Mouse (Mus musculus) liver, embryonic 14.5 days (tissue): ENCODE results near the gene Fam172a. TPM values are rescaled to one million over a fixed set of nuclear protein-coding genes. Genes with fewer than 3 reads are reported as not detected.

Source experiments
- ATAC-seq: fragments of 200-750 bp; cut with Nextera tagmentation; 2 replicates; pipeline ENCODE4 v1.8.0; 2017; ENCODE audit warnings: moderate number of reproducible peaks, mild to moderate bottlenecking, moderate library complexity; ENCODE audit not compliant: insufficient read depth
- DNase-seq, 3 experiments: peaks; one replicate each; pipeline ENCODE4 v3.0.0-alpha.2; 2012 to 2013; ENCODE audit warnings: low read depth in 3 of 3, low spot score in 3 of 3
- H3K27ac ChIP-seq: fragments of 300-500 bp; sonication (generic); 2 replicates; pipeline ENCODE4 v1.5.1; 2014; ENCODE audit warnings: moderate library complexity, mild to moderate bottlenecking, control low read depth, inconsistent platforms
- H3K27me3 ChIP-seq: fragments of 300-500 bp; sonication (generic); 2 replicates; pipeline ENCODE4 v1.6.1; 2014; ENCODE audit warnings: mild to moderate bottlenecking, low read length, moderate library complexity; ENCODE audit not compliant: control insufficient read depth, insufficient read depth
- H3K36me3 ChIP-seq: fragments of 300-500 bp; sonication (generic); replicated peaks from 2 replicates; pipeline ENCODE4 v1.6.1; 2014; ENCODE audit warnings: low read depth; ENCODE audit not compliant: control insufficient read depth, insufficient read depth
- H3K4me1 ChIP-seq, 2 experiments: fragments of 200-500 bp in 1 of 2; fragments of 300-500 bp in 1 of 2; sonication (generic) in 1 of 2; replicated peaks; 2 replicates each; pipeline ENCODE4 v1.6.1; 2012 to 2014; ENCODE audit warnings: antibody characterized with exemption in 1 of 2, inconsistent platforms in 1 of 2, low read length in 1 of 2; ENCODE audit not compliant: control insufficient read depth in 2 of 2, insufficient read depth in 2 of 2
- H3K4me2 ChIP-seq: fragments of 300-500 bp; sonication (generic); 2 replicates; pipeline ENCODE4 v1.6.1; 2014; ENCODE audit warnings: low read depth, mild to moderate bottlenecking, control low read depth, moderate library complexity
- H3K4me3 ChIP-seq, 2 experiments: fragments of 200-500 bp in 1 of 2; fragments of 300-500 bp in 1 of 2; sonication (generic) in 1 of 2; 2 replicates each; pipeline ENCODE4 v1.5.1; 2012 to 2014; ENCODE audit warnings: low read depth in 2 of 2, low read length in 2 of 2, mild to moderate bottlenecking in 2 of 2, control low read depth in 1 of 2, inconsistent platforms in 1 of 2, moderate library complexity in 1 of 2; ENCODE audit not compliant: insufficient read depth in 1 of 2
- H3K9ac ChIP-seq: fragments of 300-500 bp; sonication (generic); replicated peaks from 2 replicates; pipeline ENCODE4 v1.6.1; 2014; ENCODE audit warnings: mild to moderate bottlenecking, control low read depth, moderate library complexity
- H3K9me3 ChIP-seq: fragments of 300-500 bp; sonication (generic); 2 replicates; pipeline ENCODE4 v1.6.1; 2016; ENCODE audit warnings: low read length, mixed read lengths; ENCODE audit not compliant: control insufficient read depth
- CTCF ChIP-seq: IDR thresholded peaks from 2 replicates; pipeline ENCODE4 v1.5.1; 2016; ENCODE audit warnings: antibody characterized with exemption, low read depth, control low read depth
- EP300 ChIP-seq: IDR thresholded peaks from 2 replicates; pipeline ENCODE4 v1.6.1; 2016; ENCODE audit warnings: antibody characterized with exemption, low read depth
- WGBS: fragments of 180-500 bp; shearing (Covaris S2); extraction: QIAGEN DNeasy Blood & Tissue Kit; methylation state at CpG from one replicate; pipeline ENCODE4 v1.1.7; 2014; ENCODE audit not compliant: insufficient replicate concordance; 5-methylcytosine and 5-hydroxymethylcytosine counted together
- polyA plus RNA-seq, 2 experiments: library from polyadenylated mRNA; depleted of rRNA in 1 of 2; stranded (reverse) in 1 of 2; unstranded in 1 of 2; fragments of >200 nt; fragmentation: Nextera tagmentation in 1 of 2; extraction: Ambion mirVana in 1 of 2; gene quantifications; 2 replicates each; pipeline versions ENCODE4 v1.2.1 to v1.2.3; 2012 to 2014

The Fam172a gene
- polyA plus RNA-seq, 2 experiments, result 2.8 to 8.0 TPM

GRCm38 (mm10) chr13:78210029-78210747 is 508.4 kb downstream of the Fam172a start:
- ATAC-seq, result no peak
- Histone ChIP-seq H3K27ac (no peak overlapping the region), H3K9me3 (no peaks in the 10 kb centered on the region), H3K4me3 (no peak overlapping the region), H3K36me3 (no peaks in the 10 kb centered on the region), H3K27me3 (peaks cover 66% of the 10 kb centered on the region), H3K4me2 (peak overlapping the region; percentile 18; the same call in 1 of the 2 replicates), H3K4me1 (no peaks in the 10 kb centered on the region), H3K9ac (no peak overlapping the region)
- 2% methylated on average over 38 of the region's 38 CpGs for WGBS
- TF ChIP-seq EP300, result no peak
- TF ChIP-seq CTCF, result no peak
- DNase-seq, result no peak

GRCm38 (mm10) chr13:78210748-78211089 is 508.9 kb downstream of the Fam172a start:
- no peak for ATAC-seq
- Histone ChIP-seq H3K9me3 (no peaks in the 10 kb centered on the region), H3K9ac (no peak overlapping the region), H3K4me1 (no peaks in the 10 kb centered on the region), H3K27me3 (peaks cover 60% of the 10 kb centered on the region), H3K36me3 (no peaks in the 10 kb centered on the region), H3K27ac (no peak overlapping the region), H3K4me2 (no peak overlapping the region), H3K4me3 (no peak overlapping the region)
- TF ChIP-seq CTCF (no peak), EP300 (no peak)
- 2% methylated on average over 13 of the region's 13 CpGs for WGBS
- DNase-seq, result no peak

GRCm38 (mm10) chr13:78211231-78212010 is 509.6 kb downstream of the Fam172a start:
- DNase-seq (no peak), ATAC-seq (no peak)
- WGBS, result 8% methylated on average over 14 of the region's 14 CpGs
- Histone ChIP-seq H3K27me3 (peaks cover 58% of the 10 kb centered on the region), H3K4me2 (no peak overlapping the region), H3K36me3 (no peaks in the 10 kb centered on the region), H3K4me1 (no peaks in the 10 kb centered on the region), H3K27ac (no peak overlapping the region), H3K4me3 (no peak overlapping the region), H3K9me3 (no peaks in the 10 kb centered on the region), H3K9ac (no peak overlapping the region)
- no peak for TF ChIP-seq EP300
- no peak for TF ChIP-seq CTCF

GRCm38 (mm10) chr13:78212111-78212510 is 510.3 kb downstream of the Fam172a start:
- H3K27ac ChIP-seq, result no peak overlapping the region

GRCm38 (mm10) chr13:78213155-78213554 is 511.3 kb downstream of the Fam172a start:
- H3K27me3 ChIP-seq, result peaks cover 46% of the 10 kb centered on the region
- WGBS, result 38% methylated on average over 2 of the region's 2 CpGs
- TF ChIP-seq EP300, result no peak
- no peak for TF ChIP-seq CTCF

More at GRCm38 (mm10) chr13:78212111-78212510, 510.3 kb downstream of the Fam172a start:
- no peak overlapping the region for H3K4me3 ChIP-seq
- no peak overlapping the region for H3K4me2 ChIP-seq
- no peaks in the 10 kb centered on the region for H3K9me3 ChIP-seq
- no peaks in the 10 kb centered on the region for H3K36me3 ChIP-seq
- peaks cover 54% of the 10 kb centered on the region for H3K27me3 ChIP-seq
- no peak for TF ChIP-seq EP300
- TF ChIP-seq CTCF, result no peak
- WGBS, result 20% methylated on average over 15 of the region's 15 CpGs
- H3K4me1 ChIP-seq, result no peaks in the 10 kb centered on the region
- DNase-seq (no peak), ATAC-seq (no peak)
- no peak overlapping the region for H3K9ac ChIP-seq

More at GRCm38 (mm10) chr13:78213155-78213554, 511.3 kb downstream of the Fam172a start:
- ATAC-seq, result no peak
- Histone ChIP-seq H3K9me3 (no peaks in the 10 kb centered on the region), H3K4me3 (no peak overlapping the region), H3K4me1 (no peaks in the 10 kb centered on the region), H3K27ac (no peak overlapping the region), H3K36me3 (no peaks in the 10 kb centered on the region), H3K9ac (no peak overlapping the region), H3K4me2 (no peak overlapping the region)
- DNase-seq, result no peak
